Mouse (Mus musculus) heart, adult 2 months (tissue): ENCODE measurements around the gene Sema5a.

ENCODE experiments used
- CTCF ChIP-seq: fragments of 200-600 bp; IDR thresholded peaks from 2 replicates; pipeline ENCODE4 v1.8.1; 2022; ENCODE audit warnings: antibody characterized with exemption, mild to moderate bottlenecking, moderate library complexity
- EP300 ChIP-seq: fragments of 200-500 bp; IDR thresholded peaks from 2 replicates; pipeline ENCODE4 v1.6.1; 2011; ENCODE audit warnings: low read depth, low read length, control low read depth; ENCODE audit not compliant: insufficient read depth

GRCm38 (mm10) chr15:32278600-32278999 lies 34.0 kb downstream of the Sema5a start:
- TF ChIP-seq CTCF (no peak), EP300 (no peak)
